Mouse (Mus musculus) left cerebral cortex, postnatal 36 days (tissue): ENCODE data around the gene Cog5. TPM values are rescaled to one million over a fixed set of nuclear protein-coding genes. Genes with fewer than 3 reads are reported as not detected.

ENCODE experiments used
- total RNA-seq, 2 experiments: library from RNA; stranded (reverse); gene quantifications; 2 replicates each; pipeline ENCODE4 v1.2.3; 2021

The Cog5 gene
- total RNA-seq, 2 experiments from 2014 or later: 36.7 to 42.1 TPM

Other genes starting within 250 kb of the Cog5 start
- gene Cbll1, start 155.3 kb upstream of the Cog5 start, total RNA-seq: 10 to 100 TPM; 19.8 to 24.8 TPM
- gene Slc26a4, start 94.9 kb upstream of the Cog5 start, total RNA-seq: 1 to 10 TPM; 2.0 to 2.4 TPM
- 10 to 100 TPM; 38.8 to 39.0 TPM for gene Bcap29, start 20.2 kb upstream of the Cog5 start, total RNA-seq
- gene Dus4l, start within 50 bp of the Cog5 start, total RNA-seq: 1 to 10 TPM; 6.5 to 8.3 TPM
- gene Gpr22, start 59.1 kb downstream of the Cog5 start, total RNA-seq: 10 to 100 TPM; 49.0 to 49.6 TPM